Mouse (Mus musculus) CD4-positive helper T cell, adult 2 months (primary cell): ENCODE data around the gene Arpc1b.
A peak's percentile ranks its signal among the peaks of the same experiment; 100 is the strongest.
"Not testable (repeated sequence)": the region's sequence is repeated elsewhere in the genome, so short reads cannot be mapped to it uniquely, and the experiment has no call there.

Source experiments
- DNase-seq: peaks from one replicate; pipeline ENCODE4 v3.0.0-alpha.2; 2012; ENCODE audit warnings: low read depth, missing footprints, low spot score

The Arpc1b gene

GRCm38 (mm10) chr5:145114606-145115473 lies 825 bp downstream of the Arpc1b start:
- DNase-seq = peak; percentile 71

DNA sequence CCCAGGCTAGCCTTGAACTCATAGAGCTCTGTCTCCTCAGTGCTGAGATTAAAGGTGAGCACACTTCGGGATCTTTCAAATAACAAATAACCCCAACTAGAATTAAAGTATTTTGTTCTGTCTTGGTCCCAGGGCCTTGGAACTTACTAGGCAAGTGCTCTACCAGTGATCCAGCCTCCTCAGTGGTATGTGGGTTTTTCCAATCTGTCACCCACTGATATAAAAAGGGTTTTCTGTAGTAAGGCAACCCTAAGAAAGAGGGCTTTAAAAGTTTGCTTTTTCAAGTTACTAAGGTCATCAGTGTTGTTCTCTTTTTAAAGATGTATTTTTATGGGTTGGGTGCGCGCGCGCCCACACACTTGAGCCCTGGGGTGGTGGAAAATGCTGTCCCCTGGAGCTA lies 1.7 kb downstream of the Arpc1b start:
- DNase-seq = no peak

- DNase-seq = peak; percentile 81
These were observed 2.3 kb downstream of the Arpc1b start for GRCm38 (mm10) chr5:145116316-145116715.

GRCm38 (mm10) chr5:145116916-145117315 lies 2.9 kb downstream of the Arpc1b start:
- DNase-seq = peak; percentile 58

GRCm38 (mm10) chr5:145118005-145118404 lies 4.0 kb downstream of the Arpc1b start:
- DNase-seq = no peak

- no peak for DNase-seq
These were observed 4.4 kb downstream of the Arpc1b start for GRCm38 (mm10) chr5:145118461-145118860.

DNA sequence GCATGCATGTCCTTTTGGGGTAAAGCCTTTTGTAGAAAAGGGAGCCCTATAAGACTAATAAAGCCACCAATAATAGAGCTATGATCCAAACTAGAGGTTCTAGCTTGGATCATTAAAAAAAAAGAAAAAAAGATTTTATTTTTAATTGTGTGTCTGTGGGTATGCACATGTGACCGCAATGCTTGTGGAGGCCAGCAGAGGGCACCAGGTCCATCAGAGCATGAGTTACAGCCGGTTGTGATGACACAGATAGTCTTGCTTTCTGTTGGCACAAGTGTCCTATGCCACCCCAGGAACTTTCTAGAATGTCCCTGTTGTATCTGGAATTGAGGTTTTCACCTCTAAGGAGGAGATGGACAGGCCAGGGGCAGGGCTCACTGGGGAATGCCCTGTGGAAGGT lies 5.4 kb downstream of the Arpc1b start:
- peak; percentile 61 for DNase-seq

- no peak for DNase-seq
These were observed 6.9 kb downstream of the Arpc1b start for GRCm38 (mm10) chr5:145120921-145121320.

DNA sequence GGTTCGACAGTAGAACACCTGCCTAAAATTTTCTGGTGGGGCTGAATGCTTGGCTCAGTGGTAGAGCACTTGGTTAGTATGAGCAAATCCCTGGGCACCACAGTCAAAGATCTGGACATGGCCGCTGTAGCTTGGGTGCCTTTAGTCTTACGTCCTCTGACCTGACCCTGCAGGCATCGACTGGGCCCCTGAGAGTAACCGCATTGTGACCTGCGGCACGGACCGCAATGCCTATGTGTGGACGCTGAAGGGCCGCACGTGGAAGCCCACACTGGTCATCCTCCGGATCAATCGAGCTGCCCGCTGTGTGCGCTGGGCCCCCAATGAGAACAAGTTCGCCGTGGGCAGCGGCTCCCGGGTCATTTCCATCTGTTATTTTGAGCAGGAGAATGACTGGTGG lies 9.4 kb downstream of the Arpc1b start:
- DNase-seq = no peak

DNA sequence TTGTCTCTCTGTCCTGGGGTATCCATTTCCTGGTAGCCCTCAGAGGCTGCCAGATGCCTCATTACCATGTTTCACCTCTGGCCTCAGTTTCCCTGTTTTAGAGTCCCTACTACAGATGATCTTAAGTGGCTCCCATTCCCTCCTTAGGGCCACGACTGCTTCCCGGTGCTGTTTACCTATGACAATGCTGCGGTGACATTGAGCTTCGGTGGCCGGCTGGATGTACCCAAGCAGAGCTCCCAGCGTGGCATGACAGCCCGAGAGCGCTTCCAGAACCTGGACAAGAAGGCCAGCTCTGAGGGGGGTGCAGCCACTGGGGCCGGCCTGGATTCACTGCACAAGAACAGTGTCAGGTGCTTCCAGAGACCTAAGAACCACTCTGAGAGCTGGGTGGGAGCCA lies 12.6 kb downstream of the Arpc1b start:
- DNase-seq = no peak

GRCm38 (mm10) chr5:145129124-145129523 lies 15.1 kb downstream of the Arpc1b start:
- no peak for DNase-seq

GRCm38 (mm10) chr5:145129773-145130172 lies 15.8 kb downstream of the Arpc1b start:
- not testable (repeated sequence) for DNase-seq

GRCm38 (mm10) chr5:145130191-145130590 lies 16.2 kb downstream of the Arpc1b start:
- no peak for DNase-seq

- DNase-seq = no peak
These were observed 17.0 kb downstream of the Arpc1b start for GRCm38 (mm10) chr5:145130995-145131394.

DNA sequence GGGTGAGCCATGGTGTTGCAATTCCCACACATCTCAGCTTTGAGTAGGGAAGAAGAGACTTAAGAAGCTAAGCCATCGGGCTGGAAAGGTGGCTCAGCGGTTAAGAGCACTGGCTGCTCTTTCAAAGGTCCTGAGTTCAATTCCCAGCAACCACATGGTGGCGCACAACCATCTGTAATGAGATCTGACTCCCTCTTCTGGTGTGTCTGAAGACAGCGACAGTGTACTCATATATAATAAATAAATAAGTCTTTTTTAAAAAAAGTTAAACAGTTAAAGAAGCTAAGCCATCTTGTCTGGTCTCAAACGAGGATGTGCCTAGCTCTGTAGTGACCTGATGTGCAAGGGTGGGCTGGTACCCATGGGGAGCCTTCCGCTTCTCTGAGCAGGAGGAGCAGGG lies 19.3 kb downstream of the Arpc1b start:
- not testable (repeated sequence) for DNase-seq

DNA sequence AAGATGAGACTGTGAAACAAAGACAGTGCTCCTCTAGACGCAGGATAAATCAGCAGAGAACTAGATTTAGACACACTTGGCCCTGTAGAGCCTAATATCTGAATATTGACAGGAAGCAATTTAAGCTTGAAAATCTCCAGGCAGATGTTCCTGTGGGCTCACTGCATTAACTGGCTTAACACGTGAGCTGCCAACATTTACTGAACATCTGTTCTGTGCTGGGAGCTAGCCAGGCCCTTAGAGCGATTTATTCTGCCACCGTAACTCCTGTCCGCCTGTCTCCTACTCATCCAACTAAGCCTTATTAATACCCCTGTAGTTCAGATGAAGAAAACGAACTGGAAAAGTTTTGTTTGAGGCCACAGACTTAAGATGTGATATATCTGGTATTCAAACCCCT lies 24.8 kb downstream of the Arpc1b start:
- DNase-seq = no peak

- DNase-seq = peak; percentile 95
These were observed 25.8 kb downstream of the Arpc1b start, which contains the start of the genes Pdap1 and Bud31 for GRCm38 (mm10) chr5:145139571-145140519. TSS of gene Pdap1 (minus strand) at chr5:145140238. TSS of gene Bud31 (plus strand) at chr5:145140362.

DNA sequence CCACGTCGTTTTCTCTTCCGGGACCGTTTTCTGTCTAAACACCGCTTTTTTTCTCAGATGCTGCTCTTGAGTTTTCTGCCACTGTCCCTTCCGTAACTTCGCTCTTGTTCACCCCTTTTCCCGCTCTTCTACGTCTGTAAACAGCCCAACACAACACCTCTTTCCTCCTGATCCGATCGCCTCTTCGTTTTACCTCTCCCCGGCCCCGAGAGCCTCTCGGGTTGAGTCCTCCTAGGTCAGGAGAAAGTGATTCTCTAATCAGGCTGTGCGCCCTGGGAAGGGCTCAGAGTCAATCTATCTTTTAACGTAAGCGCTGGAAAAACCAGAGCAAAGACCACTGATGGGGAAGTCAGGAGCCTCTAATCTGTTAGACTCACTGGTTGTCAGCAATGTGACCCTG lies 26.6 kb downstream of the Arpc1b start:
- no peak for DNase-seq

DNA sequence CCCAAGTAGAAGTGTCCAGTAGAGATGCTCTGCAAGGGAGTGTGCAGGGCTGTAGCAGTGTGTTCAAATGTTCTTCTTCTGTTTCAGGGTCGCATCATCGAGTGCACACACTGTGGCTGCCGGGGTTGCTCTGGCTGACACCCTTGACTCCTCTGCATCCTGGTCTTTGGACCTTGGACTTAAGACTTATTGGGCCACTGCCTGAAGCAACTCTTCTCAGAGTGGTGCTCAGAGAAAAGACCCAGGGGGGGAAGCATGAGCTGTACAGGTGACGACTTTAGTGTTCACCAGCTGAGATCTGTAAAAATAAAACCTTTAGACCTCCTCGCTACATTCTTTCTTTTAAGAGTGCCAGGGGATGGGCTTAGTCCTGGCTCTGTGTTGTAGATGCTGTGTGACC lies 33.7 kb downstream of the Arpc1b start:
- DNase-seq = no peak

GRCm38 (mm10) chr5:145149294-145149693 lies 35.3 kb downstream of the Arpc1b start:
- no peak for DNase-seq

DNA sequence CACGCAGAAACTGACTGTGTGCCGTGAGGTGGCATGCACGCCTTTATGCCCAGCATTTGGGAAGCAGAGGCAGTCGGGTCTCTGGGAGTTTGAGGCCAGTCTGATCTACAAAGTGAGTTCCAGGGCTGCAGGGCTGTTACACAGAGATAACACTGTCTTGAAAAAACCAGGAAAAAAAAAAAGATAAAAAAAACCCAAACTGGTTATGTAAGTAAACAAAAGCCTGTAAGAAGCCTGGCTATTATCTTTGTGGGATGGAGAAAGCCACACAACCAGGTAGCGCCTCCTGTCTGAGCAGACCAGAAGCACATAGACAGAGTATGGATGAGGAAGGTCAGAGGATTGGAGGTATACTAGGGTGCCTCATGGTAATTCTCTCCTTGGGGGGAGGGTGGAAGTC lies 38.7 kb downstream of the Arpc1b start:
- DNase-seq = no peak

DNA sequence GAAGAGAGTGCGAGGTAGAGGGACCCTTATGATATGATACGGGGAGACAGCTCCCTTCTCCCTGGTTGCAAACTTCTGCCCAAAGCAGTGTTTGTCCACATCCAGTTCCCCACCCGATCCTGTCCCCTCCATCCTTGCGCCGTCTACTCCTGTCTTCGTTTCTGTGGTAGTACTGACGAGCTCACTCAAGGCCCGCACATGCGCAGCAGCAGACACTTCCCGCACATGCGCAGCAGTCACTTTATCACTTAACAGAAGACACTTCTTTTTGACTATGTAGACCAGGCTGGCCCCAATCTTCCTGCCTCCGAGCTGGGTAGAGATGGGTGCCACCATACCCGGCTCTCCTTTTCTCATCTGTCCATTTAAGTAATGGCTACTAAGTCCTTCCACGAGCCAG lies 47.3 kb downstream of the Arpc1b start:
- no peak for DNase-seq
